Mouse (Mus musculus): ENCODE measurements around the gene Copg1. TPM values are rescaled to one million over a fixed set of nuclear protein-coding genes. Genes with fewer than 3 reads are reported as not detected.
A peak's percentile ranks its signal among the peaks of the same experiment; 100 is the strongest.

Copg1 gene
- total RNA-seq (2021): 10 to 100 TPM; 27.9 to 28.9 TPM
- long read RNA-seq, experiment 1, full-length matches to known transcripts: 66 of 81 reads
- long read RNA-seq, experiment 1, partial matches to known transcripts: 12 of 81 reads
- long read RNA-seq, experiment 1, other reads (novel, unspliced or antisense): 3 of 81 reads
- long read RNA-seq, experiment 2, full-length matches to known transcripts: 56 of 70 reads
- long read RNA-seq, experiment 2, partial matches to known transcripts: 14 of 70 reads
- long read RNA-seq, experiment 2, other reads (novel, unspliced or antisense): 0 of 70 reads

DNA sequence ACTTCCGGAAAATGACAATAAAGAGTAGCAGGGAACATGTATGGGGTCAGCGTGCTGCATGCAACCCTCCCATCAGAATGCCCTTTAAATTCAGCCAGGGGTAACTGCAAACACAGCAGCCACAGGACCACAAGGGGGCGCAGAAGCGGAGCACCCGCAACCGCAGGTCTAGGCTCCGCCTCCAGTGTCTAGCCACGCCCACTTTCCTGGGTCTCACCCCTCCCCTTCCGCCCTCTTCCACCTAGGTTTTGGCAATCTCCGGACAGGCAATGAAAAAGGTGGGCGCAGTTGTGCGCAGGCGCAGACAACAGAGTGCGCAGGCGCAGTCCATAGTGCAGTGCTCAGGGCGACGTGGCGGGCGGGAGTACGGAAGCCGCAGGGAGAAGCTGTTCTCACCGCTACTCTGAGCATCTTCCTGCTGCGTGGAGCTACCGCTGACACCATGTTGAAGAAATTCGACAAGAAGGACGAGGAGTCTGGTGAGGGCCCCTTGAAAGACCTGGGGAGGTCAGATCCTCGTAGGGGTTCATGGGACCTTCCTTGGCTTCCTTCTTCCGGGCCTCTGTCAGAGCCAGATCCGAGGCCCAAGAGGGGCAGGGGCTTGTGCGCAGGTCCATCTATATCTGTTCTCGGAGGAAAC, at the start of gene Copg1:
Copg1 (plus strand) TSS at position 221 of the 640 bp plus-strand sequence.
- peak; percentile 100 for DNase-seq (ENCODE audit: low spot score)

DNA sequence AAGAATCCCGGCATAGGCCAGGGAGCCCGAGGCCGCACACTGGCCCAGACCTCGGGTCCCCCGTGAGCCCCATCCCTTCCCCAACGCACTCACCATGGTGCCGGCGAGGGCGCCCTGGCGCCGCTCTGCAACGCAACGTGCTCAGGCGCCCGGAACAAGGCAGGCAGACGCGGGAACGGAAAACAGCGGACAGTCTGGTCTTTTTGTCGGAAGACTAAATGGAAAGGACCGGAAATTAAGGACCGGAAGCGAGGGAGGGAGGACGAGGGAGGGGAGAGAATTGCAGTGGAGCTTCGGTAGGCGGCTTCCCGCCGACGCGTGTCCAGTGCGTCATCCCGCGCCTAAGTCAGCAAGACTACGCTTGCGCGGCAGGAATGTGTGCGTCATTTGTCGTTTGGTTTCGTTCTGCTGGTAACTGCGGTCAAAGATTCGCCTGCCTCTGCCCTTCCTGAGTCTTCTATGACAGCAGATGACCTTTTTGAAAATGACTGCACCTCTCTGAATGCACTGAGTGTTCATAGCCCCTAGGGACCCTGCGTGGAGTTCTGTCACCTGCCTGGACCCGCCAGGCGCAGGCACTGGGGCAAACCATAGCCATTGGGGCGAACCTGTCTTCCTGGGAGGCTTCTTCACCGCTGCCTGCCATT, 48.9 kb upstream of the Copg1 start, which contains the start of gene Isy1:
Isy1 (minus strand) TSS at position 248 of the 647 bp plus-strand sequence.
- peak; percentile 96 for DNase-seq (ENCODE audit: low spot score)

DNA sequence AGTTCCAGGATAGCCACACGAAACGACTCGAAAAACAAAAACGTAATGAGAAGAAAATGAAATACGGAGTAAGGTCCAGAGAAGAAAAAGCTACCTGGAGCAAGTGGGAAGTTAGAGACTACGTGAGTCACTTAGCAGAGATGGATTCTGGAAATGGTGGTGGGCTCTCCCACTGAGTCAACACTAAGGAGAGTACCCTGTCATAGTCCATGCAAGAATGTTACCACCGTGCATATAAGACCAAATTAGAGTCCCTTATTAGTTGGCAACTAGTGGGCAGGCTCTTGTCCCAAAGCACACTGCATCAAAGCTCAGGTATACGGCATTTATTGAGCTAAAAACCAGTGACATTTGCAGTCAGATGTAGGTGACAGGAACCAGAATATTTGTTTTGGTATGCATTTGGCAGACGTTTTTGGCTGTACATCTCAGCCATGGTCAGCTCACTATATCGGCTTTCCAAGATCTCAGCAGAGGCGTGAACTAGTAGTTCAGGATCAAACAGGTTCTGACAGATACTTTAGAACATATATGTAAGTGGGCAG, 47.7 kb upstream of the Copg1 start:
- peak; percentile 14 for DNase-seq (ENCODE audit: low spot score)

DNA sequence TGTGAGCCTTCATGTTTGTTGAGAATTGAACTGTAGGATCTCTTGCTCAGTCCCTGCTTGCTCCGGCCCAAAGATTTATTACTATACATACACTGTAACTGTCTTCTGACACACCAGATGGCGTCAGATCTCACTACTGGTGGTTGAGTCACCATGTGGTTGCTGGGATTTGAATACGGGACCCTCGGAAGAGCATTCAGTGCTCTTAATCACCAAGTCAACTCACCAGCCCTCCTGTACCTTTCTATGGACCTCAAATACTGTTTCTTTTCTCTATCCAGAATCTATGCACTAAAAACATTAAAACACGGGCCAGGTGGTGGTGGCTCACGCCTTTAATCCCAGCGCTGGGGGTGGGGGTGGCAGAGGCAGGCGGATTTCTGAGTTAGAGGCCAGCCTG, 46.0 kb upstream of the Copg1 start:
- DNase-seq (ENCODE audit: low spot score): no peak

DNA sequence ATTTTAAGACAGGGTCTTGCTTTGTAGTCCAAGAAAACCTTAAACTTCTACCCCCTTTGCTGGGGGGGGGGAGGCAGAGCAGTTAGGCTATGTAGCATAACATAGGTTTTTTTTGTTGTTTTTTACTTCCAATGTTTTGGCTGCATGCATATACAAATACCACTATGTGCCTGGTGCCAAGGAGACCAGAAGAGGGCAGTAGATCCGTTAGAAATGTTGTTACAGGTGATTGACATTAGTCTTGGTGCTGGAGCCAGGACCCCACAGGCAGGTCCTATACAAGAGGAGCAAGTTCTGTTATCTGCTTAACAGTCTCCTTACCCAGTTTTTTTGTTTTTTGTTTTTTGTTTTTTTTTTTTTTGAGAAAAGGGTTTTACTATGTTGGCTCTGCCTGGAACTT, 45.4 kb upstream of the Copg1 start:
- DNase-seq (ENCODE audit: low spot score): no peak

DNA sequence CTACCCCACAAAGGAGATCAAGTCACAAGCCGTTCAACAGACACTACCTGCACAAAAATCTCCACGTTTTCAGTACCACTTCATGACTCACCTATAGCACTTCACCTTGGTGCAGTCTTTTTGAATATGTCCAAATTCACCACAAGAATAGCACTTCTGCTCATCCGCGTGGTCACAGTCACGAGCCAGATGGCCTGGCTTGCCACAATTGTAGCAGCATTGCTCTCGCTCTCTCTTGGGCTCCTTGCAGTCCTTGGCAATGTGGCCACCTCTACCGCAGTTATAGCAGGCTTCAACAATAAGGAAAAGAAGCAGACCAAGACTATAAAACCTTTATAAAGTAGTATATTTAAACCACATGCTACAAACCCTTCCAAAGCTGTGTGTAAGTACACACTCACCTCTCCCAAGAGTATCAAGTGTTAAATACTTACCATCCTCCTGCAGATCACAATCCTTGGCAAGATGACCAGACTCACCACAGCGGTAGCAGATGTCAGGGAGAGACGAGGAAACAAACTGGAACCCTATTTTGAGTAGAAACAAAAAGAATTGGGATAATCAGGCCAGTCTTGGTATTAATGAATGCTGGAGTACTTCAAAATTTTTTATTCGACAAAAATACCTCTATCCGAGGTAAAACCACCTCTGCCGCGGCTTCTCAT, 42.5 kb upstream of the Copg1 start:
- DNase-seq (ENCODE audit: low spot score): no peak

DNA sequence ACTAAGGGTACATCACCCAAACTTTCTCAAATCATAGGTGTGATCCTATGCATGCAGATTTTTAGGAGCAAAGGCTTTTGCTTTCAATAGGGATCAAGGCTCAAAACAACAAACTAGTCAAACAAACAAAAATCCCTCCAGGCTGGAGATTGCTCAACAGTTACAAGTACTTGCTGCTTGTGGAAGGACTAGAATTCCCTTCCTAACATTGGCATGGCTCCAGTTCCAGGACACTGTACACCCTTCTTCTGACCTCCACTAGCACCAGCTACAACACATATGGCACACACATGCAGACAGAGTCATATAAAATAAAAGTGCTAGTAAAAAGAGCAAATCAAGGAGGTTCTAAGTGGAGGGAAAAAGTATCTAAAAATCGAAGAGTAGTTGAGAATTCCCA, 40.8 kb upstream of the Copg1 start:
- peak; percentile 44 for DNase-seq (ENCODE audit: low spot score)

DNA sequence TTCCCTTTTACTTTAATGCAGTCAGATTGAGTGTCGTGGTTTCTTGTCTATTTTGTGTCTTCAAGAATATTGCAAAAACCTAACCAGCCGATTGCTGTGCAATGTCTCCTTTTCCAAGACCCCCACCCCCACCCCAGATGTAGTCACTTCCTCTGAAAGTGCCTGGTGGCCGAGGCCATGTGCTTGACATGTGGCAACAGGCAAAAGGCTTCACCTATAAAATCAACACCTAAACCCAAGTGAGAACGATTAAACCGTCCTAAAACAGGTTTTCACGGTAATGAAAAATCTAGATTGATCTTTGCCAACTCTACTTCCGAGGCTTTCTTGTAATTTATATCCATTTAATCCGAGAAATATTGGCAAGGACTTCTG, 37.8 kb upstream of the Copg1 start:
- no peak for DNase-seq (ENCODE audit: low spot score)

DNA sequence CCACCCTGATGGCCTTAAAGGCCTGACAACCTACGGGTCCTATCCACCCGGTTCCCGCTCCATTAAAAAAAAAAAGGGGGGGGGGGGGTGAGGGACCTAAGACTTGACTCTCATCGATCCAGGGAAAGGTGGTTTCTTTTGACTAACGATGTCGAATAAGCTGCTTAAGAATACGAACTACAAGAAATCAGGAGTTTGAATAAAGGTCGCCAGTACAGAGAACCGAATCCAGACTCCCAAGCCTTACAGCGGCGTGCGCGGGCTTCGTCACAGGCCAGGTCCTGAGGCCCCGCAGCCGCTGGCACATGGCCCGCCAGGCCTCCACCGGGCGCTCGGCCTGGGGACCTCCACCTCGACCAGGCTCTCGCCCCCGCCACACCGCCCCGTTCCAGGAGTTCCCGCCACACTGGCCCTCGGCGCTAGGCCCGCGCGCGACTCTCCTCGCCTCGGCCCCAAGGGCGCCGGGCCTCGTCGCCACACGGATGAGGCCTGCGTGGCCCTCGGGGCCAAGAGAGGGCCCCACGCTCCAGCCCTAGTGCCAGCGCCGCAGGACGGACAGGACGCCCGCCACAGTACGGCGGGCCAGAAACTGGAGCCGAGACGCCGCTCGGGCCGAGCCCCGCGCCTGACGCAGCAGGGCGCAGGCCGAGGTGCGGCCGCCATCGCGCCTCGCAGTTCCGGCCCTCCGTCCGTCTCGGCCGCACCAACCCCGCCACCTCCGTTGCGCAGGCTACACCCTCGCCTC, 37.3 kb upstream of the Copg1 start:
- peak; percentile 54 for DNase-seq (ENCODE audit: low spot score)

DNA sequence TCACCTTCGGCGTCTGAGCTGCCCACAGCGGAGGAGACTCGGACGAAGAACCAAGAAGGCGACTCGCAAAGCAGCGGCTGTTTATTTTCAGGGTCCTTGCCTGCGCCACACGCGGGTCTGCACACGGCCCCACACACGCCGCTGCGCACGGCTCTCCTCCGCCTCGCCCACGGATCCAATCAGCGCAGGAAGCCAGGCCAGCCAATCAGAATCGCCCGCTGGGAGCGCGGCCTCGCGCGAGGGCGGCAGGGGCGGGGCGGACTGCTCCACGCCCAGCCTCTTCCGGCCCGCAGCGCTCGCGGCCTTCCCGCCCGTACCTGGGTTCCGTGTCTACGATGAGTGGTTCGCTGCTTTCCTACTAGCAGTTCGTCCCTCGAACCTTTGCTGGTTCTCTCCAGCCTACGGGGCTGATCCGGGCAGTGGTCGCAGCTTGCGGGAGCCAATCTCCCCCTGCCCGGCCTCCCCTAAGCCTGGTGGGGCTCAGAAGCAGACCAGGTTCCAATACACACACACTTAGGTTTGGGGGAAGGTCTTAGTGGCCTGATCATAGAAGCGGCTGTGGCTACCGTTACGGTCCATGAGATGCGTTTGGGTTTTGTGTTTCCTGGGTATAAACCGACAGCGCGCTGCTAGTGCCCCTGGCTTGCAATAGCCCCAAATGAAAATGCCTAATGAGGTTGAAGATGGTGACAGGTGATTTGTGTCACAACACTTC, 36.6 kb upstream of the Copg1 start, which contains the start of gene Cnbp:
Cnbp (minus strand) TSS at position 207 of the 715 bp plus-strand sequence.
- DNase-seq (ENCODE audit: low spot score): peak; percentile 96

DNA sequence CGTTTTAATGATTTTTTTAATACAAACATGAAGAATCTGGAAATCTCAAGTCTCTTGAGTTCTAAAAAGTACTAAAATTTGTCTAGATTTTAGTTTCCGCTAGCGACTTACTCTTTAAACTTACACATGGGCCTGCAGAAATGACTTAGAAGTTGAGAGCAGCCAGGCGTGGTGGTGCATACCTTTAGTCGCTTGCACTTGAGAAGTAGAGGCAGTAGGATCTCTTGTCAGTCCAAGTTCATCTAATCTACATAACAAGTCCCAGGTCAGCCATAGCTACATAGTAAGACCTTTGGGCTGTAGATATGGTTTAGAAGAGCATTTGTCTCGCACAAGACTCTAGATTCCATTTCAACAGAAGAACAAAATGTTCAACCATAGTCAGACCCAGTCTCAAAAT, 35.7 kb upstream of the Copg1 start:
- DNase-seq (ENCODE audit: low spot score): no peak

DNA sequence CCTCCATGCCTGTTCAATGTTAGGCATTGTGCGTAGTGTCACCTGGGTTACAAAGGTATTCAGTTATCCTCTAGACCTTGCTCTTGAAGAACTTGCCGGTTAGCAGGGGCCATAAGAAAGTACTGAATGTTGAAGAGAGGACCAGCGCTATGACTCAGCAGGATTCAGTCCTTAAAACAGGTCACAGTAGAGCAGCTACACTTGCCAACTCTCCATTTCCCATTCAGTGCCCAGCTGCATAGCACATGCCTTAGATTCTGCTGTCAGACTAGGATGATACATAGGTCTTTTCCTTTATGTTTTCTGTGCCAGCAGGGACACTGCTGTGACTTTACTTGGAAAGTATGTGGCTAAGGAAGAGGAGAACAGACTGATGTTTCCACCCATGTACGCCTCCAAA, 34.2 kb upstream of the Copg1 start:
- DNase-seq (ENCODE audit: low spot score): no peak

DNA sequence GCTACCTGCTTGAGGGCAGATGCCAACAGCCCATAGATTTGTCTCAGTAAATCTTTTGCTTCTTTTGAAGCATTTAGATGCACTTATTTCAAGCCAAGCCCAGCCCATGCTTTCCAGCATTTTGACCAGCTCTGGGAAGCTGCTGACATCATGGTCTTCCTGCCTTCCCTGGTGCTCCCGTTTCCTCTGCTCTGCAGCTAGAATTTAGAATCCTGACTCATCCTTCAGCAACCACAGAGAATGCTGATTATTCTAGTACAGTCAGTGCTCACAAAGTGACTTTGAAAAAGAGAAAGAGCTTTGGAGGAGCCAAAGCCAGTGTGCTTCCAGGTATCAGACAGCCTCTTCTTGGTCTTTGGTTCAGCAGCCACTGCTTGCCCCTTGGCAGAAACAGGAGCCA, 30.5 kb upstream of the Copg1 start:
- DNase-seq (ENCODE audit: low spot score): no peak

DNA sequence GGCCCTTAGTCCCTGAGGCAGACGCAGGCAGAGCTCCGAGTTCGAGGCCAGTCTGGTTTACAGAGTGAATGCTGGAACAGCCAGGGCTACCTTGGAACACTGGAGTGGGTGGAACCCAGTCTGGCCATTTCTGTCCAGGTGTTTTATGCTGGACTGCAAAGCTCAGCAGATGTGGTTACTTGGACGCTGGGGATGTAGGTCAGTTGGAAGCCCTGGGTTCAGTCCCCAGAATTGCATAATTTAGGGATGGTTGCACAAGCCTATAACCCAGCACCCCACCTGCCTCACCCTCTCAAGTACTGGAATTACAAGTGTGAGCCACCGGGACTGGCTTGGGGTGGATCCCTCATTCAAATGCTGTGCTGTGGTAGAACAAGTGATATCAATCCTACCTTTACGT, 21.4 kb upstream of the Copg1 start:
- DNase-seq (ENCODE audit: low spot score): peak; percentile 46

DNA sequence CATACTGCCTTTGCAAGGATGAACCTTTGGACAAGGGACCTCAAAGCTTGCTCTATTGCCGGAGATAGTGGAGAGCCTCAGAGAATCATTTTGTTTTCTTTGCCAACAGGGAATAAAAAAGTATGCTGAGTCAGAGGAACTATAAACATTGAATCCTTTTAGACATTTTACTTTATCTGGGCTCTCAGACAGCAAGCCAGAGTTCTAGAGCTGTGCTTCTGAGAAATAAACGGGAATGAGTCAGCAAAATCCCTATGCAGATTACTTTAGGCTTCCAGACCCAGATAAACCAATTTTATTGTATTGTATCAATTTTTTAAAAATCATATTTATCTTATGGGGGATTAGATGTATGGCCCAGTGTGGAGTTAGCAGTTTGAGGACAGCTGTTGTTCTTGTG, 20.4 kb upstream of the Copg1 start:
- no peak for DNase-seq (ENCODE audit: low spot score)

DNA sequence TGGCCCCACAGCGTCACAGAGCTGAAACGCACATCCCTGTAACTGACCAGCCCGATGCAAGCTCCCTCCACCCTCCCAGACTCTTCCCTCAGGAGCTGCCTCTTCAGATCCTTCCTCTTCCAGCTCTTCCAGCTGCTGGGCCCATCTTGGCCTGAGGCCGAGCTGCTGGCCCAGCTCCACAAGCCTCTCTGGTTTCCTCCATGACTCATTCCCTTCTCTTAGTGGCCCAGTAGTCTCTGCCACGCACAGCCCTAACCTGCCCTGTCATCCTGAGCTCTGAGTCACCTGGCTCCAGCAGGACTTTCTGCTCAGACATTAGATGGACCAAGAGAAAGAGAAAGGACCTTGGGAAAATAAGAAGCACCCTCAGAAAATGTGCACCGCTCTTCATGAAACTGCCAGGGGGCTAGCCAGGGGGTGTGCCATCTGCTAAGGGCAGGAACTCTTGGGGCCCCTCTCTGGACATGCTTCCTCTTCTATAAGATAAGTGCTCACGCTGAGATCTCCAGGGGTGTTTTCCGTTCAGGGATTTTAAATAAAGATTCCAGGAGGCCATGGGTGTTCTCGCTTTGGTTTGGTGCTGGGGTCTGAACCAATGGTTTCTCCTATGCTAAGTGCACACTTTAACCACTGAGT, 18.6 kb upstream of the Copg1 start:
- peak; percentile 97 for DNase-seq (ENCODE audit: low spot score)

DNA sequence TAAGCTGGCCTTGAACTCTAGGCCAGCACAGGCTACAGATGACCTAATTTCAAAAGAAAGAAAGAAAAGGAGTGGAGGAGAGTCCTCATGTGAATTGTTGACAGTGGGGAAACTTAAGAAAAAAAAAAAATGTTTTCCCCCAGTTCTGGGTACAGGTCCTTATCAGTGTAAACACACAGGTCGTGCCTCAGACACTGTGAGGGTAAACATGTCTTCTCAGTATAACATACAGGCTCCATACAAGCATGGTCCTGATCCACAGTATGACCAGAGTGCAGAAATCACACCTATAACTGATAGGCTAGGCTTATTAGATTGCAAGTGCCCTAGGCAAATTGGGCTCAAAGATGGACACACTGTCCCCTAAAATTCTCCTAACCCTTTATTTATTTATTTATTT, 17.2 kb upstream of the Copg1 start:
- no peak for DNase-seq (ENCODE audit: low spot score)

DNA sequence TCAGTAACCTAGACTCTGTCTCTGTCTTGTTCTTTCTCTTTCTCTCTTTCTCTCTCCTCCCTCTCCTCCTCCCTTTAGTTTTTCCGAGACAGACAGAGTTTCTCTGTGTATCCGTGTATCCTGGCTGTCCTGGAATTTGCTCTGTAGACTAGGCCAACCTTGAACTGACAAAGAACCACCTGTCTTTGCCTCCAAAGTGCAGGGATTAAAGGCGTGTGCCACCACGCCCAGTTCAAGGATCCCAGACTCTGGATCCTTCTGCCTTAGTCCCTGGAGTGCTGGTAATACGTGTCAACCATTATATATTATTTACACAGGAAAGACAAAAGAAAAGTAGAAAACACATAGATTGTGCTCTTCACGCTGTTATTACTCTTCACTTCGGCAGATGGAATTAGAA, 16.4 kb upstream of the Copg1 start:
- no peak for DNase-seq (ENCODE audit: low spot score)

DNA sequence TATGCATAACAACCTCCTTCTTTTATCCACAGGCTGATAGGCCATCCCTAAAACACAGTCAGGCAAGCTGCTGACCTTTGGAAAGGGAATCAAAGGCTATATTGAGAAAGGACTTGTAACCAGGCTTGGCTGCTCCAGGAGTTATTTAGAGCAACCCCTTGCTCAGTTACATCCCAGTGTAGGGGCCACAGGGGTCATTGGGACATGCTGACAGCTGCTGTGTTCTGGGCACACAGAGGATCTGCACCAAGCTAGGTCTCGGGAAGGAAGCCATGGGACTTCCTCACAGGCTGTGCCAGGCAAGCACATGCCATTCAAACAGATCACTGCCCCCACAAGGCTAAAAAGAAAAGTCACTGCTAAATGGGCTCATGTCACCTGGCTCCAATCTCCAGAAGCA, 14.5 kb upstream of the Copg1 start:
- DNase-seq (ENCODE audit: low spot score): peak; percentile 90

DNA sequence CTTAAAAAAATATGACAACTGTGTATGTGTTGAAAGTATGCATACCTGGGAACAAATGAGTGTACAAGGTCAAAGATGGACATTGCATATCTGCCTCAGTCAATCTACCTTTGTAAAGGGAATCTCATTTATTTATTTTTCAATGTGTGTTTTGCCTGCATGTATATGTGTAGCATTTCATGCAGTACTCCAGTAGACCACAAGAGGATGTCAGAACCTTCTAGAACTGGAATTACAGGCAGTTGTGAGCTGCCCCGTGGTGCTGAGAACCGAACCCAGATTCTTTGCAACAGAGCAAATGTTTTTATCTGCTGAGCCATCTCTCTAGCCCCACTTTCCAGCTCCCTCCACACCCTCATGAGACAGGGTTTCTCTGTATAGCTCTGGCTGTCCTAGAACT, 13.7 kb upstream of the Copg1 start:
- no peak for DNase-seq (ENCODE audit: low spot score)

Measured in gastrocnemius, adult 18-20 months (tissue).